Mouse (Mus musculus) lung, embryonic 14.5 days (tissue): Measurements from ENCODE around the gene Tmprss6. TPM values are rescaled to one million over a fixed set of nuclear protein-coding genes. Genes with fewer than 3 reads are reported as not detected.

Source experiments
- ATAC-seq: fragments of 200-750 bp; cut with Nextera tagmentation; 2 replicates; pipeline ENCODE4 v1.8.0; 2017; ENCODE audit warnings: mild to moderate bottlenecking, moderate TSS enrichment, moderate library complexity; ENCODE audit not compliant: insufficient read depth
- DNase-seq: peaks from one replicate; pipeline ENCODE4 v3.0.0-alpha.2; 2015
- H3K27ac ChIP-seq: fragments of 300-500 bp; sonication (generic); 2 replicates; pipeline ENCODE4 v1.5.1; 2014; ENCODE audit warnings: low read depth, mild to moderate bottlenecking, moderate library complexity
- H3K27me3 ChIP-seq: fragments of 300-500 bp; sonication (generic); 2 replicates; pipeline ENCODE4 v1.6.1; 2014; ENCODE audit warnings: low read length, control low read depth; ENCODE audit not compliant: insufficient read depth
- H3K36me3 ChIP-seq: fragments of 300-500 bp; sonication (generic); 2 replicates; pipeline ENCODE4 v1.6.1; 2014; ENCODE audit warnings: control low read depth; ENCODE audit not compliant: insufficient read depth
- H3K4me1 ChIP-seq: fragments of 300-500 bp; sonication (generic); 2 replicates; pipeline ENCODE4 v1.6.1; 2014; ENCODE audit warnings: antibody characterized with exemption, control low read depth; ENCODE audit not compliant: insufficient read depth
- H3K4me2 ChIP-seq: fragments of 300-500 bp; sonication (generic); 2 replicates; pipeline ENCODE4 v1.6.1; 2014; ENCODE audit warnings: mild to moderate bottlenecking
- H3K4me3 ChIP-seq: fragments of 300-500 bp; sonication (generic); 2 replicates; pipeline ENCODE4 v1.5.1; 2014; ENCODE audit warnings: low read depth, low read length
- H3K9ac ChIP-seq: fragments of 300-500 bp; sonication (generic); 2 replicates; pipeline ENCODE4 v1.6.1; 2014
- H3K9me3 ChIP-seq: fragments of 300-500 bp; sonication (generic); 2 replicates; pipeline ENCODE4 v1.6.1; 2016; ENCODE audit warnings: low read depth, low read length, control low read depth
- CTCF ChIP-seq: IDR thresholded peaks from 2 replicates; pipeline ENCODE4 v1.5.1; 2016; ENCODE audit warnings: antibody characterized with exemption, low read depth
- WGBS: fragments of 180-500 bp; shearing (Covaris S2); extraction: QIAGEN DNeasy Blood & Tissue Kit; methylation state at CpG from one replicate; pipeline ENCODE4 v1.1.7; 2014; 5-methylcytosine and 5-hydroxymethylcytosine counted together
- polyA plus RNA-seq: library from polyadenylated mRNA; unstranded; fragments of >200 nt; fragmentation: Nextera tagmentation; extraction: Ambion mirVana; gene quantifications from 2 replicates; pipeline ENCODE4 v1.2.1, GENCODE M21; 2014

The Tmprss6 gene
- polyA plus RNA-seq, 1 experiment from 2014 or later: 0.37 TPM

DNA sequence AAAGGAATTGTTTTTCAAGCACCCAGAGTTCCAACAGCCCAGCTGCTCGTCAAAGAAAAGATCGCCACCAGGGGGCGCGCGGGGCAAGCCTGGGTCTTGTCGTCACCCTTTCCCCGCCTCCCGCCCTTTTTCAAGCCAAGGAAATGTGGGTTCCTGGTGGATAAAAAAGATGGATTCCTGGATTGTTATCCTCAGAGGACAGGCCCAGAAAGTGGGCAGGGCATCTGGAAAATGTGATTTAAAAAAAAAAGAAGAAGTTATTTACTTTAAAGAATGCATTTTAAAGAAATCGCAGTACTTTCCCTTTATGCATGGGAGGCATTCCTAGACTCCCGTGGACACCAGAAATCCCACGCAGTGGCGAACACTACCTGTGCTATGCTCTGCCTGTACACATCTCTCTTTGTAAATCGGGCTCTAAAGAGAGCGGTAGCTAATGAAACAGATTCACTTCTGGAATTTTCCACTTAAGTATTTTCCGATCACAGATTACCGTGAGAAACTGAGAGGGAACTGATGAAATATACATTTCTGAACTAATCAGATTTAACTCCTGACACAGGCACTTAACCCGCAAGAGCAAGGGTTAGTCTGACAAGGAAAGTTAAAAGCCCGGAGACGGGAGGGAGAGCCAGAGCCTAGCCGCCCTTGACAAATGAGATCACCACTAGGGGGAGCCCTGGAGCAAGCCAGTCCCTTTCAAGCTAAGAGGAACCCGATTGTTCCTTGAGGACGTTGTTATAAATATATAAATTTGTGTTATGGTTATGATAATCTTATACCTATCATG, 20.5 kb downstream of the Tmprss6 start:
- Histone ChIP-seq H3K36me3 (no peaks in the 10 kb centered on the region), H3K4me3 (peak overlapping the region; percentile 32), H3K27me3 (no peaks in the 10 kb centered on the region), H3K27ac (peak overlapping the region; percentile 90), H3K9ac (peak overlapping the region; percentile 53), H3K4me2 (peak overlapping the region; percentile 74), H3K9me3 (no peaks in the 10 kb centered on the region), H3K4me1 (no peaks in the 10 kb centered on the region)
- DNase-seq: peak; percentile 98
- peak; percentile 62 for ATAC-seq
- TF ChIP-seq CTCF: peak; percentile 93
- under 1% methylated on average over 22 of the region's 22 CpGs for WGBS

DNA sequence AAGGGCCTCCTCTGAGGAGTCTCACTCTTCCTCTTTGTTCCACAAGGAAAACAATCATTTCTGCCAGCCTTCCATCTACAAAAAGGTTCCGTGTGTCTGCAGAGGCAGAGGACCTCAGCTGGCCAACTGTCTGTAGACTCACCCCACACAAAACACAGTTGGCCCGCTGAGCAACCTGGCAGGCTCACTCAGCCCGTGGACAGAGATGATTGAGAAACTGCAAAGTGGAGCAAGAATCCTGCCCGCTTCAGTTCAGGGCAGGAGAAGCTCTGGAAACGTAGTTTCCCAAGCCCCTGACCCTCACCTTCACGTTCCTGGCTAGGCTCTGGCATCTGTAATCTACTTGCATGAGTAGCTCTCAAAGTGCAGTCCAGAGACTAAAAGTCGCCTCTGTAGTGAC, 21.3 kb downstream of the Tmprss6 start:
- no peak for TF ChIP-seq CTCF
- WGBS: 30% methylated on average over 7 of the region's 7 CpGs
- ATAC-seq (0 out of 2 replicates have a peak, but pooled peaks have one; percentile 1), DNase-seq (no peak)
- H3K4me2 ChIP-seq: no peak overlapping the region
- H3K36me3 ChIP-seq: no peaks in the 10 kb centered on the region
- no peak overlapping the region for H3K9ac ChIP-seq
- no peaks in the 10 kb centered on the region for H3K9me3 ChIP-seq
- no peaks in the 10 kb centered on the region for H3K4me1 ChIP-seq
- H3K4me3 ChIP-seq: no peak overlapping the region
- no peaks in the 10 kb centered on the region for H3K27me3 ChIP-seq
- no peak overlapping the region for H3K27ac ChIP-seq

DNA sequence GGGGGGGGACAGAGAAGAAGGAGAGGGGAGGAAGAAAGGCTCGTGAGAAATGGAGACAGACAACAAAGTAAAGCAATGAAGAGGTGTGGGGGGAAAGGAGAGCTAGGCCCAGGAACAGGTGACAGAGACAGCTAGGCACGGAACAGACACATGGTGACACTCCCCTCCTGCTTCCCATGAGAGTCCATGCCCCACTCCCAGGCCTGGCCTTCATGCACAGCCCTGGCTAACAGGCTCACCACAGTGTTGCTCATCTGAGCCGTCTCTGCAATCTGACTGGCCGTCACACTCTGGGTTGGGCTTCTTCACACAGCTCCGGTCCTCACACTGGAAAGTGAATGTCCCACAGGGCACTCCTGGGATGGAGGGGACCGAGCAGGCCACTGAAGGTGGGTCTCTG, 24.6 kb downstream of the Tmprss6 start:
- H3K36me3 ChIP-seq: no peaks in the 10 kb centered on the region
- TF ChIP-seq CTCF: no peak
- H3K4me3 ChIP-seq: no peak overlapping the region
- H3K4me1 ChIP-seq: no peaks in the 10 kb centered on the region
- no peak overlapping the region for H3K27ac ChIP-seq
- ATAC-seq (no peak), DNase-seq (no peak)
- no peak overlapping the region for H3K4me2 ChIP-seq
- no peak overlapping the region for H3K9ac ChIP-seq
- no peaks in the 10 kb centered on the region for H3K27me3 ChIP-seq
- H3K9me3 ChIP-seq: no peaks in the 10 kb centered on the region
- 43% methylated on average over 6 of the region's 6 CpGs for WGBS

DNA sequence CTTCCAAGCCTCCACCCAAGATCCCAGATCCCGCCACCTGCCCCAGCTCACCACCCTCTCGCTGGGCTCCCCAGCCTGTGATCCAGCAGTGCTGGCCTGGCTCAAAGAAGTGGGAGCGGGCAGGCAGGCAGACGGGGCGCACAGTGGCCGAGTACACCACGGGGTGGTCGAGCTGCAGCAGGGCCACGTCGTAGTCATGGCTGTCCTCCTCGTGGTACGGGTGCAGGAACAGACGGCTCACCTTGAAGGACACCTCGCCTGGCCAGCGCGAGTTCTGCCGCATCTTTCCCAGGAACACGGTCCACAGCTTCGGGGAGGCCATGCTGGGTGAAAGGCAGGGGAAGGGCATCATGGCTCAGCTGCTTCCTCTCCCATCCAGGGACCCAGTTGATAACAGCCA, 26.2 kb downstream of the Tmprss6 start:
- no peak overlapping the region for H3K4me3 ChIP-seq
- 82% methylated on average over 19 of the region's 19 CpGs for WGBS
- ATAC-seq: no peak
- H3K4me2 ChIP-seq: no peak overlapping the region
- H3K36me3 ChIP-seq: no peaks in the 10 kb centered on the region
- H3K4me1 ChIP-seq: peaks cover 11% of the 10 kb centered on the region
- no peaks in the 10 kb centered on the region for H3K9me3 ChIP-seq
- no peak overlapping the region for H3K9ac ChIP-seq
- H3K27me3 ChIP-seq: no peaks in the 10 kb centered on the region
- no peak for DNase-seq
- no peak for TF ChIP-seq CTCF
- H3K27ac ChIP-seq: no peak overlapping the region

DNA sequence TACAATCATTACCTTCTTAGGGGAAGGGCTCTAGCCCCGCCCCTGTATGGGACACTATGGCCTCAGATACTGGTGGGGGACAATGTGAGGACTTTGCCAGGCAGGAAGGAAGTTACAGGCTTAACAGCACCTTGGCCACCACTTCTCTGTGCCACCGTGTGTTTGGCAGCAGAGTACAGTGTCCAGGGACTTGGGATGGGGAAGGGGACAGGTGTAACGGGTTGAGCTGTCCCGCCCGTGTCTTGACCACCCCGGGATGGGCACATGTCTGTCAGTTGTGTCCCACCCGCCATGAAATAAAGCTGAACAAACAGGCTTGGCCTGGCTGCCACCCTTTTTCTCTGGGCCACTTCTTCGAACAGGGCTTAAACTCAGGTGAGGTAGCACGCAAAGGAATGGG, 29.5 kb downstream of the Tmprss6 start:
- Histone ChIP-seq H3K9me3 (no peaks in the 10 kb centered on the region), H3K4me1 (peaks cover 21% of the 10 kb centered on the region), H3K9ac (no peak overlapping the region), H3K4me3 (no peak overlapping the region), H3K27me3 (no peaks in the 10 kb centered on the region), H3K36me3 (peaks cover 16% of the 10 kb centered on the region), H3K4me2 (no peak overlapping the region), H3K27ac (no peak overlapping the region)
- ATAC-seq (no peak), DNase-seq (no peak)
- no peak for TF ChIP-seq CTCF
- 64% methylated on average over 9 of the region's 9 CpGs for WGBS

DNA sequence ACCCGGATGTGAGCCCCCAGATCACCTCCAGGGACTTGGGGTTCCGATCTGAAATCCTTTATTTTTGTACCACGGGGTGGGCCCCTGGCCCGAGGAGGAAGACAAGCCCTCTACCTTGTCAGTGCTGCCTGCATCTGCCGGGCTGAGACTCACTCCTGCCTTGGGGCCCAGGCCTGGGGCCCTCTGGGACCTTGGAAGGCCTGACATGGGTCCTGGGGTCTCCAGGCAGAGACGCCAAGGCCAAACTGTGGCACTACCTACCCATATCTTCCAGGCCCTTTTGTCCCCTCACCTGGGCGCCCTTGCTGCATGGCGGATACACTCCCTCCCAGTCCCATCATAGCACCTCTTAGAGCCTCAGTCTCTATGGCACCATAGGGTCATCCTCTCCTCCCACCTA, 29.9 kb downstream of the Tmprss6 start:
- no peak for TF ChIP-seq CTCF

DNA sequence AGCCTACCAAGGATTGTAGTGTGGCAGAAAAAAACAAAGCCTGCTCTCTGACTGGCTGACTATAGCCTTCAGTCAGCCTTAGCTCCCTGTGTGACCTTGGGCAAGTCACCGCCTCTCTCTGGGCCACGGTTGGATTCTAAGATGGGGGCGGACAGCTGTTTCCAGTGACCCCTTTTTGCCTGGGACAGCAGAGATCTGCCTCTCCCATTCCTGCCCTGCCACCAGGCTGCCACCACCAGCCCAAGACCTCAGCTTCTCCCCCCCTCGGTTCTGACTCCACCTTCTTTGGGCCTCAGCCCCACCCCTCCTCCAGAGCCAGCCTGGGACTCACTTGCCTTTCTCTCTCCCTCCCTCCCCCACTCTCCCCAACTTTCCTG, 30.4 kb downstream of the Tmprss6 start:
- Histone ChIP-seq H3K4me3 (no peak overlapping the region), H3K4me1 (peaks cover 21% of the 10 kb centered on the region), H3K27ac (peak overlapping the region; percentile 89), H3K4me2 (peak overlapping the region; percentile 68), H3K27me3 (no peaks in the 10 kb centered on the region), H3K9me3 (no peaks in the 10 kb centered on the region), H3K36me3 (peaks cover 26% of the 10 kb centered on the region), H3K9ac (no peak overlapping the region; the same call in 1 of the 2 replicates)
- DNase-seq: no peak
- ATAC-seq: no peak
- TF ChIP-seq CTCF: no peak
- WGBS: 36% methylated on average over 4 of the region's 4 CpGs

More for the DNA sequence above, 29.9 kb downstream of the Tmprss6 start:
- no peak for DNase-seq
- Histone ChIP-seq H3K9ac (no peak overlapping the region), H3K4me3 (no peak overlapping the region), H3K27ac (no peak overlapping the region), H3K36me3 (peaks cover 21% of the 10 kb centered on the region), H3K9me3 (no peaks in the 10 kb centered on the region), H3K4me1 (peaks cover 21% of the 10 kb centered on the region), H3K4me2 (no peak overlapping the region), H3K27me3 (no peaks in the 10 kb centered on the region)
- no peak for ATAC-seq
- 56% methylated on average over 8 of the region's 8 CpGs for WGBS
